Comparison of ENCODE assay signal across 30 mouse cellular contexts in the genomic region with DNA sequence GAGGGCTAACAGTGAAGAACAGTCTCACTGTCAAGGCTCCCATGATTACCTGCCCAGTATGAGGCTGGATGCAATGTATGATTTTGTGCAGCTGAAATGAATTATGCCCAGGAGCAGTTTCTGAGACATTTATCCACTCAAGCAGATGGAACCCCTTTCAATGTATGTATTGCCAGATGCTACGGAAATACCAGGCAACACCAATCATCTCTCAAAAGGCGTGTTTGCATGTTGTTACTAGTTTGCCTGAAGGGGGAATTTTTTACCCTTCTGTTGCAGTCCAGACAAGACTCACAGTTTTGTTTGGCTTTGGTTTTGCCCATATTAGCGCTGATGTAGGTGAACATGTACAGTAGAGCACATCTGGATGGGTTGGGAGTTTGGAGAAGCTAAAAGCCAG. TPM values are rescaled to one million over a fixed set of nuclear protein-coding genes. Genes with fewer than 3 reads are reported as not detected.
A peak's percentile ranks its signal among the peaks of the same experiment; 100 is the strongest.
DNase-seq lines count a peak whose midpoint lies in the region; ATAC-seq and TF ChIP-seq lines count a peak whose summit lies in the region.
"Had no signal": no experiment of that assay in that cellular context is flagged by ENCODE, and none has a peak within 500 bp of the region (broad histone marks: within the 10 kb centered on the region; RNA-seq: fewer than 3 reads in every experiment).

No protein-coding gene starts in this region.

- no peak overlapping the region for H3K4me2 ChIP-seq in embryonic facial prominence, embryonic 13.5 days
- H3K4me2 ChIP-seq: heart, embryonic 11.5 days; hindbrain, embryonic 13.5 days; intestine, embryonic 15.5 days had no signal

- H3K4me1 ChIP-seq in embryonic facial prominence, embryonic 13.5 days: peaks cover 8% of the 10 kb centered on the region; the same call in 1 of the 2 replicates
- H3K4me1 ChIP-seq: hindbrain, embryonic 10.5 days; hindbrain, embryonic 13.5 days; intestine, embryonic 15.5 days had no signal

- H3K4me3 ChIP-seq in embryonic facial prominence, embryonic 13.5 days: no peak overlapping the region
- H3K4me3 ChIP-seq: gastrocnemius, adult 2 months; hindbrain, embryonic 10.5 days; hindbrain, embryonic 13.5 days; intestine, embryonic 15.5 days had no signal

- peak; percentile 11 for DNase-seq in brain, adult 2 months (ENCODE audit: low read depth, low spot score)
- peak; percentile 52 for DNase-seq in brain, embryonic 14.5 days (ENCODE audit: low read depth)
- peak; percentile 40 for DNase-seq in fat pad, adult 2 months (ENCODE audit: extremely low read depth, low read depth, low spot score)
- no peak for DNase-seq in left cerebral cortex, postnatal 4 days
- DNase-seq in embryo, embryonic 10.5 days (ENCODE audit: low spot score): no peak
- no peak for DNase-seq in ovary, postnatal 10 days (ENCODE audit: low spot score)
- DNase-seq: adrenal gland, adult 2 months; adrenal gland, postnatal 14 days; cerebellum, adult 18-20 months; cerebellum, adult 9-10 months; cerebellum, postnatal 14 days; forebrain, postnatal 0 days; gastrocnemius, adult 2 months; gastrocnemius, postnatal 14 days; heart, postnatal 36 days; kidney, adult 11 months had no signal

- no peaks in the 10 kb centered on the region for H3K9me3 ChIP-seq in embryonic facial prominence, embryonic 13.5 days
- H3K9me3 ChIP-seq: hindbrain, embryonic 10.5 days; hindbrain, embryonic 13.5 days; intestine, embryonic 15.5 days had no signal

- TF ChIP-seq CTCF in brain, embryonic 14.5 days (IDR thresholded peaks at IDR 0.05; ENCODE audit: borderline replicate concordance, extremely low read depth, insufficient read depth, insufficient read length): no peak

- peak overlapping the region; percentile 55; the same call in 1 of the 2 replicates for H3K27ac ChIP-seq in embryonic facial prominence, embryonic 13.5 days
- H3K27ac ChIP-seq: gastrocnemius, adult 2 months; hindbrain, embryonic 10.5 days; hindbrain, embryonic 13.5 days; intestine, embryonic 15.5 days had no signal

- no peak overlapping the region for H3K9ac ChIP-seq in embryonic facial prominence, embryonic 13.5 days
- H3K9ac ChIP-seq: forebrain, postnatal 0 days; hindbrain, embryonic 13.5 days; intestine, embryonic 15.5 days had no signal

- intact Hi-C loops in left cerebral cortex, postnatal 4 days (cut with DNase I): no loop called here

- no peak for ATAC-seq in embryonic facial prominence, embryonic 13.5 days (ENCODE audit: insufficient number of reproducible peaks, insufficient read depth, low FRiP score, low TSS enrichment, low read depth)
- ATAC-seq: CD4-positive, CD25-positive, alpha-beta regulatory T cell, adult 4 months; forebrain, embryonic 14.5 days; forebrain, postnatal 0 days; hindbrain, embryonic 16.5 days; intestine, embryonic 15.5 days had no signal

- H3K27me3 ChIP-seq in embryonic facial prominence, embryonic 13.5 days: no peaks in the 10 kb centered on the region
- H3K27me3 ChIP-seq: hindbrain, embryonic 13.5 days; intestine, embryonic 15.5 days had no signal

- 39% methylated on average over 3 of the region's 3 CpGs for WGBS in embryonic facial prominence, embryonic 13.5 days

- H3K36me3 ChIP-seq in embryonic facial prominence, embryonic 13.5 days: peaks cover 6% of the 10 kb centered on the region; the same call in 1 of the 2 replicates
- H3K36me3 ChIP-seq: intestine, embryonic 15.5 days had no signal

- no peak for TF ChIP-seq POLR2A in brain, embryonic 14.5 days (IDR thresholded peaks at IDR 0.05; ENCODE audit: borderline replicate concordance, extremely low read depth, insufficient read depth, insufficient read length, poor library complexity, severe bottlenecking)

RNA-seq across cellular contexts. Expression of gene Eogt, which starts 30.7 kb away (rescaled TPM):
- 12.6 and 15.8 TPM in 2 replicates for polyA plus RNA-seq in brain, embryonic 14.5 days (2012; rRNA removed)
- polyA plus RNA-seq in embryonic facial prominence, embryonic 13.5 days (2015; fragmentation: Nextera tagmentation; extraction: Ambion mirVana): 8.8 and 11.1 TPM in 2 replicates
- 10 to 100 TPM; 32.4 to 38.5 TPM for total RNA-seq in left cerebral cortex, postnatal 4 days (2021)

RNA-seq across cellular contexts. Expression of gene Fam19a4, which starts 58.1 kb away (rescaled TPM):
- 1.4 and 2.3 TPM in 2 replicates for polyA plus RNA-seq in brain, embryonic 14.5 days (2012; rRNA removed)
- polyA plus RNA-seq in embryonic facial prominence, embryonic 13.5 days (2015; fragmentation: Nextera tagmentation; extraction: Ambion mirVana): 0.54 and 0.63 TPM in 2 replicates
- under 1 TPM; 0.50 to 0.70 TPM for total RNA-seq in left cerebral cortex, postnatal 4 days (2021)
- total RNA-seq: granulocyte monocyte progenitor cell, adult 5-6 weeks; heart, adult 8-10 months; heart, postnatal 36 days; MEL had no signal
- polyA plus RNA-seq: C2C12; heart, embryonic 11.5 days; heart, embryonic 14.5 days; heart, postnatal 0 days had no signal

Comparison
In these comparisons a context has a peak if more than half of its experiments do, and no peak if none do; other contexts are left out.
1. DNase-seq: peak in brain, adult 2 months (single experiment), brain, embryonic 14.5 days (single experiment) and fat pad, adult 2 months (single experiment); none in left cerebral cortex, postnatal 4 days (single experiment), embryo, embryonic 10.5 days (single experiment) and ovary, postnatal 10 days (single experiment).